In the genomic region with DNA sequence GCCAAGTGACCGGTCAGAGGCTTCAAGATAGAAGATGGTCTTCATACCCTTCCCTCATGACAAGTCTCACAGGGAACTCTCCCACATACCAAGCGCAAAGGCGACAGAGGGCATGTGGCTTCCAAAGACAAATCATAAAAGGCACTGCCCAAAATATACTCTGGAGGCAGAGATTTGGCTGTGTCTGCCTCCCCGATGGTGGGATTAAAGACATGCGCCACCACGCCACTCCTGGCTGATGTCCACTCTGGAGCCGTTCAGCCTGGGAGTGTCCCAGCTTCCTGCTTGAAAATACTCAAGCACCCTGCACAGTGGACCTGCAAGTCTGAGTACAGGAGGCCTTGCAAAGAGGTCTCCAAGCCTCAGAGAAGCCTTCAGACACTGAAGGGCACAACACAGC, we compare ENCODE assay signal across 37 mouse cellular contexts. TPM values are rescaled to one million over a fixed set of nuclear protein-coding genes. Genes with fewer than 3 reads are reported as not detected.
DNase-seq lines count a peak whose midpoint lies in the region; ATAC-seq and TF ChIP-seq lines count a peak whose summit lies in the region.
"Had no signal": no experiment of that assay in that cellular context is flagged by ENCODE, and none has a peak within 500 bp of the region (broad histone marks: within the 10 kb centered on the region; RNA-seq: fewer than 3 reads in every experiment).

No protein-coding gene starts in this region.

- no peaks in the 10 kb centered on the region for H3K9me3 ChIP-seq in forebrain, embryonic 16.5 days (ENCODE audit: control insufficient read depth, low read length)
- H3K9me3 ChIP-seq in forebrain, embryonic 14.5 days (replicated peaks; ENCODE audit: control insufficient read depth, low read length) = no peaks in the 10 kb centered on the region
- H3K9me3 ChIP-seq in neural tube, embryonic 13.5 days = no peaks in the 10 kb centered on the region
- no peaks in the 10 kb centered on the region for H3K9me3 ChIP-seq in neural tube, embryonic 15.5 days (replicated peaks)
- H3K9me3 ChIP-seq: embryonic facial prominence, embryonic 13.5 days; forebrain, embryonic 10.5 days; hindbrain, embryonic 10.5 days; kidney, embryonic 15.5 days; limb, embryonic 10.5 days; limb, embryonic 15.5 days; liver, embryonic 13.5 days; megakaryocyte, embryonic 14.5 days had no signal

- 85% methylated on average over 7 of the region's 7 CpGs for WGBS in forebrain, embryonic 16.5 days
- 94% methylated on average over 7 of the region's 7 CpGs for WGBS in forebrain, embryonic 14.5 days
- WGBS in neural tube, embryonic 13.5 days = 92% methylated on average over 7 of the region's 7 CpGs
- WGBS in neural tube, embryonic 15.5 days = 89% methylated on average over 7 of the region's 7 CpGs

- H3K9ac ChIP-seq in forebrain, embryonic 16.5 days (replicated peaks; ENCODE audit: low read depth, low read length) = no peak overlapping the region
- H3K9ac ChIP-seq in forebrain, embryonic 14.5 days (ENCODE audit: low read length) = no peak overlapping the region
- no peak overlapping the region for H3K9ac ChIP-seq in neural tube, embryonic 13.5 days
- H3K9ac ChIP-seq in neural tube, embryonic 15.5 days (replicated peaks) = no peak overlapping the region
- H3K9ac ChIP-seq: embryonic facial prominence, embryonic 13.5 days; kidney, embryonic 15.5 days; limb, embryonic 15.5 days; liver, embryonic 13.5 days had no signal

- H3K4me2 ChIP-seq in forebrain, embryonic 16.5 days (ENCODE audit: low read length) = no peak overlapping the region
- H3K4me2 ChIP-seq in forebrain, embryonic 14.5 days (ENCODE audit: low read length) = no peak overlapping the region
- H3K4me2 ChIP-seq in neural tube, embryonic 13.5 days = no peak overlapping the region
- no peak overlapping the region for H3K4me2 ChIP-seq in neural tube, embryonic 15.5 days
- H3K4me2 ChIP-seq: embryonic facial prominence, embryonic 13.5 days; kidney, embryonic 15.5 days; limb, embryonic 15.5 days; liver, embryonic 13.5 days had no signal

- no peaks in the 10 kb centered on the region for H3K27me3 ChIP-seq in forebrain, embryonic 16.5 days (replicated peaks; ENCODE audit: control insufficient read depth, insufficient read depth, low read length)
- H3K27me3 ChIP-seq in forebrain, embryonic 14.5 days (replicated peaks; ENCODE audit: control insufficient read depth, insufficient read depth, low read length) = no peaks in the 10 kb centered on the region
- peaks cover 6% of the 10 kb centered on the region for H3K27me3 ChIP-seq in neural tube, embryonic 13.5 days
- no peaks in the 10 kb centered on the region for H3K27me3 ChIP-seq in neural tube, embryonic 15.5 days (replicated peaks)
- H3K27me3 ChIP-seq: embryonic facial prominence, embryonic 13.5 days; liver, embryonic 13.5 days had no signal

- H3K4me3 ChIP-seq in forebrain, embryonic 16.5 days (replicated peaks; ENCODE audit: low read length) = no peak overlapping the region
- H3K4me3 ChIP-seq in forebrain, embryonic 14.5 days (ENCODE audit: low read depth, low read length) = no peak overlapping the region
- H3K4me3 ChIP-seq in left cerebral cortex, adult 2 months = no peak overlapping the region
- no peak overlapping the region for H3K4me3 ChIP-seq in neural tube, embryonic 13.5 days
- no peak overlapping the region for H3K4me3 ChIP-seq in neural tube, embryonic 15.5 days (replicated peaks)
- H3K4me3 ChIP-seq: embryonic facial prominence, embryonic 13.5 days; forebrain, embryonic 10.5 days; hindbrain, embryonic 10.5 days; kidney, embryonic 15.5 days; limb, embryonic 10.5 days; limb, embryonic 15.5 days; liver, embryonic 13.5 days; megakaryocyte, embryonic 14.5 days had no signal

- H3K4me1 ChIP-seq in forebrain, embryonic 16.5 days (replicated peaks; ENCODE audit: control insufficient read depth, insufficient read depth, low read length) = peaks cover 8% of the 10 kb centered on the region
- H3K4me1 ChIP-seq in forebrain, embryonic 14.5 days (ENCODE audit: control insufficient read depth, insufficient read depth, low read length) = peaks cover under 1% of the 10 kb centered on the region; the same call in 1 of the 2 replicates
- H3K4me1 ChIP-seq in neural tube, embryonic 13.5 days (replicated peaks) = peaks cover 18% of the 10 kb centered on the region
- peaks cover 20% of the 10 kb centered on the region for H3K4me1 ChIP-seq in neural tube, embryonic 15.5 days

- H3K36me3 ChIP-seq in forebrain, embryonic 16.5 days (ENCODE audit: control insufficient read depth, insufficient read depth) = no peaks in the 10 kb centered on the region
- H3K36me3 ChIP-seq in forebrain, embryonic 14.5 days (ENCODE audit: control insufficient read depth, insufficient read depth, low read length) = no peaks in the 10 kb centered on the region
- no peaks in the 10 kb centered on the region for H3K36me3 ChIP-seq in neural tube, embryonic 13.5 days
- H3K36me3 ChIP-seq in neural tube, embryonic 15.5 days = no peaks in the 10 kb centered on the region
- H3K36me3 ChIP-seq: embryonic facial prominence, embryonic 13.5 days; forebrain, embryonic 10.5 days; hindbrain, embryonic 10.5 days; kidney, embryonic 15.5 days; limb, embryonic 10.5 days; limb, embryonic 15.5 days; liver, embryonic 13.5 days had no signal

- DNase-seq in cerebellum, adult 9-11 months = peak; percentile 54
- no peak for DNase-seq in forebrain, embryonic 14.5 days (ENCODE audit: low spot score)
- no peak for DNase-seq in left cerebral cortex, adult 2 months (ENCODE audit: extremely low spot score in 1 of 2, low spot score in 2 of 2)
- no peak for DNase-seq in left cerebral cortex, postnatal 14 days (ENCODE audit: low spot score in 2 of 2)
- DNase-seq: adrenal gland, postnatal 14 days; gastrocnemius, postnatal 14 days; heart, postnatal 14 days; kidney, adult 18-20 months; kidney, postnatal 25 days; liver, embryonic 13.5 days; lung, adult 18-20 months; lung, postnatal 4 days; right cerebral cortex, postnatal 4 days; thymus, adult 18-20 months; thymus, postnatal 25 days had no signal

- no peak for TF ChIP-seq CTCF in left cerebral cortex, adult 2 months (IDR thresholded peaks at IDR 0.05)

- ATAC-seq in cerebellum, adult (ENCODE audit: insufficient number of reproducible peaks, low FRiP score, low TSS enrichment) = no peak
- ATAC-seq in forebrain, embryonic 16.5 days = no peak
- no peak for ATAC-seq in forebrain, embryonic 14.5 days
- no peak for ATAC-seq in neural tube, embryonic 13.5 days (ENCODE audit: low read depth)
- no peak for ATAC-seq in neural tube, embryonic 15.5 days (ENCODE audit: low FRiP score)
- ATAC-seq: lung, postnatal 0 days; Patski had no signal

- H3K27ac ChIP-seq in forebrain, embryonic 16.5 days (ENCODE audit: low read length) = peak overlapping the region; percentile 14; the same call in 1 of the 2 replicates
- H3K27ac ChIP-seq in forebrain, embryonic 14.5 days (ENCODE audit: low read depth, low read length) = no peak overlapping the region
- H3K27ac ChIP-seq in left cerebral cortex, adult 2 months = peak overlapping the region; percentile 78
- H3K27ac ChIP-seq in neural tube, embryonic 13.5 days (replicated peaks) = 0 out of 2 replicates have a peak overlapping the region, but pooled peaks have one; percentile 1
- H3K27ac ChIP-seq in neural tube, embryonic 15.5 days (replicated peaks) = no peak overlapping the region; the same call in 1 of the 2 replicates
- H3K27ac ChIP-seq: embryonic facial prominence, embryonic 13.5 days; hindbrain, embryonic 10.5 days; kidney, embryonic 15.5 days; limb, embryonic 15.5 days; liver, embryonic 13.5 days; stomach, postnatal 0 days had no signal

- intact Hi-C loops in left cerebral cortex, adult 2 months (cut with DNase I) = no loop called here
- intact Hi-C loops in left cerebral cortex, postnatal 14 days (cut with DNase I) = loop anchor here (10.0 kb wide), 1 partner anchor 826 kb away; no protein-coding TSS in a partner anchor

RNA-seq across cellular contexts. Expression of a gene that starts 4.4 kb away (rescaled TPM):
- polyA plus RNA-seq in forebrain, embryonic 16.5 days (2015; fragmentation: Nextera tagmentation; extraction: Ambion mirVana) = 9.2 and 9.6 TPM in 2 replicates
- 5.0 and 5.8 TPM in 2 replicates for polyA plus RNA-seq in forebrain, embryonic 14.5 days (2014; fragmentation: Nextera tagmentation; extraction: Ambion mirVana)
- total RNA-seq in left cerebral cortex, adult 2 months (2021) = 10 to 100 TPM; 11.1 to 11.3 TPM
- 10 to 100 TPM in 1 of 2 experiments, 1 to 10 TPM in 1; 10.0 to 10.7 TPM for total RNA-seq in left cerebral cortex, postnatal 14 days (2021)
- 7.9 and 8.2 TPM in 2 replicates for polyA plus RNA-seq in neural tube, embryonic 13.5 days (2015; fragmentation: Nextera tagmentation; extraction: Ambion mirVana)
- polyA plus RNA-seq in neural tube, embryonic 15.5 days (2015; fragmentation: Nextera tagmentation; extraction: Ambion mirVana) = 9.6 and 11.1 TPM in 2 replicates

RNA-seq across cellular contexts. Expression of a gene that starts 6.6 kb away (rescaled TPM):
- polyA plus RNA-seq in forebrain, embryonic 16.5 days (2015; fragmentation: Nextera tagmentation; extraction: Ambion mirVana) = not detected in 2 replicates
- not detected in 2 replicates for polyA plus RNA-seq in forebrain, embryonic 14.5 days (2014; fragmentation: Nextera tagmentation; extraction: Ambion mirVana)
- not detected for total RNA-seq in left cerebral cortex, adult 2 months (2021)
- total RNA-seq in left cerebral cortex, postnatal 14 days (2021) = not detected
- polyA plus RNA-seq in neural tube, embryonic 13.5 days (2015; fragmentation: Nextera tagmentation; extraction: Ambion mirVana) = not detected in 2 replicates
- not detected in 2 replicates for polyA plus RNA-seq in neural tube, embryonic 15.5 days (2015; fragmentation: Nextera tagmentation; extraction: Ambion mirVana)
- total RNA-seq: adrenal gland, postnatal 14 days; gastrocnemius, postnatal 14 days; granulocyte monocyte progenitor cell, adult 5-6 weeks; heart, postnatal 14 days; layer of hippocampus, adult 18-20 months; layer of hippocampus, postnatal 14 days; MEL; monocyte, adult 5-6 weeks had no signal
- polyA plus RNA-seq: embryonic facial prominence, embryonic 13.5 days; forebrain, embryonic 10.5 days; heart, embryonic 14.5 days; hindbrain, embryonic 10.5 days; intestine, embryonic 14.5 days; kidney, embryonic 15.5 days; limb, embryonic 10.5 days; limb, embryonic 15.5 days; liver, embryonic 13.5 days; lung, postnatal 0 days; Patski; spleen, adult 2 months; stomach, postnatal 0 days had no signal

RNA-seq across cellular contexts. Expression of a gene that starts 41.1 kb away (rescaled TPM):
- polyA plus RNA-seq in forebrain, embryonic 16.5 days (2015; fragmentation: Nextera tagmentation; extraction: Ambion mirVana) = 50.7 and 52.7 TPM in 2 replicates
- polyA plus RNA-seq in forebrain, embryonic 14.5 days (2014; fragmentation: Nextera tagmentation; extraction: Ambion mirVana) = 27.3 and 38.8 TPM in 2 replicates
- total RNA-seq in left cerebral cortex, adult 2 months (2021) = 10 to 100 TPM; 41.8 to 47.3 TPM
- total RNA-seq in left cerebral cortex, postnatal 14 days (2021) = 10 to 100 TPM; 30.3 to 32.1 TPM
- 45.5 and 47.0 TPM in 2 replicates for polyA plus RNA-seq in neural tube, embryonic 13.5 days (2015; fragmentation: Nextera tagmentation; extraction: Ambion mirVana)
- 40.7 and 42.3 TPM in 2 replicates for polyA plus RNA-seq in neural tube, embryonic 15.5 days (2015; fragmentation: Nextera tagmentation; extraction: Ambion mirVana)

RNA-seq across cellular contexts. Expression of a gene that starts 41.4 kb away (rescaled TPM):
- 76.9 and 79.6 TPM in 2 replicates for polyA plus RNA-seq in forebrain, embryonic 16.5 days (2015; fragmentation: Nextera tagmentation; extraction: Ambion mirVana)
- polyA plus RNA-seq in forebrain, embryonic 14.5 days (2014; fragmentation: Nextera tagmentation; extraction: Ambion mirVana) = 101 TPM in 2 replicates
- total RNA-seq in left cerebral cortex, adult 2 months (2021) = 100 to 1,000 TPM; 125 to 128 TPM
- total RNA-seq in left cerebral cortex, postnatal 14 days (2021) = 10 to 100 TPM; 90.4 to 97.0 TPM
- polyA plus RNA-seq in neural tube, embryonic 13.5 days (2015; fragmentation: Nextera tagmentation; extraction: Ambion mirVana) = 85.7 and 93.0 TPM in 2 replicates
- 88.6 and 90.9 TPM in 2 replicates for polyA plus RNA-seq in neural tube, embryonic 15.5 days (2015; fragmentation: Nextera tagmentation; extraction: Ambion mirVana)

Comparison
In these comparisons a context has a peak if more than half of its experiments do, and no peak if none do; other contexts are left out.
1. H3K27ac ChIP-seq: peak in forebrain, embryonic 16.5 days (single experiment), left cerebral cortex, adult 2 months (single experiment) and neural tube, embryonic 13.5 days (single experiment); none in forebrain, embryonic 14.5 days (single experiment) and neural tube, embryonic 15.5 days (single experiment).